Mouse (Mus musculus): ENCODE measurements at regions not wholly inside any gene's neighbourhood (a gene's known extent, or its start where the extent isn't known, plus 50 kb on each side); places are given as distances from the start of the nearest gene placed in this dataset.

- TF ChIP-seq CTCF (IDR thresholded peaks at IDR 0.05 in 2 of 3, conservative IDR thresholded peaks at IDR 0.05 in 1 of 3; ENCODE audit: control insufficient read depth in 1 of 3, insufficient read depth in 1 of 3, low read depth in 2 of 3, low read length in 3 of 3, poor library complexity in 1 of 3, severe bottlenecking in 1 of 3): no peak
- no peak for TF ChIP-seq SMC3 (IDR thresholded peaks at IDR 0.05; ENCODE audit: low read depth, low read length)
- TF ChIP-seq ZNF384 (IDR thresholded peaks at IDR 0.05; ENCODE audit: low read depth, low read length): no peak
- no peak for TF ChIP-seq EP300 (IDR thresholded peaks at IDR 0.05; ENCODE audit: low read depth in 1 of 2, low read length in 2 of 2)
- no peak for TF ChIP-seq ZMIZ1 (IDR thresholded peaks at IDR 0.05; ENCODE audit: low read depth, low read length)
- TF ChIP-seq MYC (IDR thresholded peaks at IDR 0.05; ENCODE audit: low read depth, low read length): no peak
- no peak for TF ChIP-seq MAX (IDR thresholded peaks at IDR 0.05; ENCODE audit: low read length)
- TF ChIP-seq MEF2A (IDR thresholded peaks at IDR 0.05; ENCODE audit: extremely low read depth, insufficient replicate concordance, low read depth, low read length, poor library complexity, severe bottlenecking): no peak
- TF ChIP-seq NRF1 (IDR thresholded peaks at IDR 0.05; ENCODE audit: insufficient read depth, low read depth, low read length, poor library complexity, severe bottlenecking): no peak
- no peak for TF ChIP-seq POLR2A (IDR thresholded peaks at IDR 0.05; ENCODE audit: control insufficient read depth in 1 of 2, insufficient read depth in 1 of 2, low read depth in 1 of 2, low read length in 2 of 2, poor library complexity in 1 of 2)
Measured at GRCm38 (mm10) chr3:6812346-6812745, 192.1 kb upstream of the 1700008P02Rik start.

Measured in MEL (cell line).